Mouse (Mus musculus): ENCODE measurements around the gene Yju2. TPM values are rescaled to one million over a fixed set of nuclear protein-coding genes. Genes with fewer than 3 reads are reported as not detected.
A peak's percentile ranks its signal among the peaks of the same experiment; 100 is the strongest.

Yju2 gene
- polyA plus RNA-seq, 1 experiment from 2014 or later, result 19.3 TPM

GRCm38 (mm10) chr17:55949400-55949799, 9.5 kb upstream of the Yju2 start, which contains the start of gene Zfp119b:
Zfp119b (minus strand) TSS chr17:55949500.
- Histone ChIP-seq H3K4me1 (ENCODE audit: control insufficient read depth, insufficient read depth, low read length) (peaks cover 3% of the 10 kb centered on the region), H3K4me3 (ENCODE audit: low read length) (no peak within 1 kb of the TSS), H3K9ac (ENCODE audit: low read length) (no peak within 1 kb of the TSS), H3K9me3 (replicated peaks; ENCODE audit: control insufficient read depth, low read length) (no peaks in the 10 kb centered on the region), H3K27ac (ENCODE audit: low read length) (no peak within 1 kb of the TSS), H3K27me3 (ENCODE audit: control insufficient read depth, insufficient read depth, low read length) (peaks cover 7% of the 10 kb centered on the region), H3K36me3 (ENCODE audit: control insufficient read depth, insufficient read depth) (no peaks in the 10 kb centered on the region), H3K4me2 (ENCODE audit: low read depth, low read length) (no peak within 1 kb of the TSS)
- ATAC-seq (replicated peaks; ENCODE audit: extremely low read depth, insufficient read depth, low FRiP score), result no peak
- 85% methylated on average over 2 of the region's 2 CpGs for WGBS

- no peak for ATAC-seq (replicated peaks; ENCODE audit: extremely low read depth, insufficient read depth, low FRiP score)
- H3K4me3 ChIP-seq (ENCODE audit: low read length), result no peak overlapping the region
- 77% methylated on average over 9 of the region's 9 CpGs for WGBS
- H3K4me1 ChIP-seq (ENCODE audit: control insufficient read depth, insufficient read depth, low read length), result peaks cover 2% of the 10 kb centered on the region
- H3K27ac ChIP-seq (ENCODE audit: low read length), result no peak overlapping the region
- no peaks in the 10 kb centered on the region for H3K36me3 ChIP-seq (ENCODE audit: control insufficient read depth, insufficient read depth)
- no peak overlapping the region for H3K4me2 ChIP-seq (ENCODE audit: low read depth, low read length)
- H3K9me3 ChIP-seq (replicated peaks; ENCODE audit: control insufficient read depth, low read length), result no peaks in the 10 kb centered on the region
- H3K27me3 ChIP-seq (ENCODE audit: control insufficient read depth, insufficient read depth, low read length), result peaks cover 18% of the 10 kb centered on the region
- no peak overlapping the region for H3K9ac ChIP-seq (ENCODE audit: low read length)
Measured at GRCm38 (mm10) chr17:55950601-55951000, 8.3 kb upstream of the Yju2 start.

- no peak overlapping the region for H3K4me3 ChIP-seq (ENCODE audit: low read length)
- no peak overlapping the region for H3K9ac ChIP-seq (ENCODE audit: low read length)
- no peak overlapping the region for H3K27ac ChIP-seq (ENCODE audit: low read length)
- H3K4me1 ChIP-seq (ENCODE audit: control insufficient read depth, insufficient read depth, low read length), result peaks cover 5% of the 10 kb centered on the region; the same call in 1 of the 2 replicates
- H3K9me3 ChIP-seq (replicated peaks; ENCODE audit: control insufficient read depth, low read length), result no peaks in the 10 kb centered on the region
- no peak overlapping the region for H3K4me2 ChIP-seq (ENCODE audit: low read depth, low read length)
- no peak for ATAC-seq (replicated peaks; ENCODE audit: extremely low read depth, insufficient read depth, low FRiP score)
- H3K36me3 ChIP-seq (ENCODE audit: control insufficient read depth, insufficient read depth), result no peaks in the 10 kb centered on the region
- H3K27me3 ChIP-seq (ENCODE audit: control insufficient read depth, insufficient read depth, low read length), result peaks cover 22% of the 10 kb centered on the region
Measured at GRCm38 (mm10) chr17:55952041-55952440, 6.9 kb upstream of the Yju2 start.

GRCm38 (mm10) chr17:55952447-55953027, 6.4 kb upstream of the Yju2 start, which contains the start of gene Ebi3:
Ebi3 (plus strand) TSS chr17:55952640.
- peaks cover 5% of the 10 kb centered on the region; the same call in 1 of the 2 replicates for H3K4me1 ChIP-seq (ENCODE audit: control insufficient read depth, insufficient read depth, low read length)
- no peaks in the 10 kb centered on the region for H3K36me3 ChIP-seq (ENCODE audit: control insufficient read depth, insufficient read depth)
- H3K4me3 ChIP-seq (ENCODE audit: low read length), result no peak within 1 kb of the TSS
- no peaks in the 10 kb centered on the region for H3K9me3 ChIP-seq (replicated peaks; ENCODE audit: control insufficient read depth, low read length)
- no peak for ATAC-seq (replicated peaks; ENCODE audit: extremely low read depth, insufficient read depth, low FRiP score)
- 61% methylated on average over 6 of the region's 6 CpGs for whole genome bisulfite sequencing
- no peak within 1 kb of the TSS for H3K27ac ChIP-seq (ENCODE audit: low read length)
- peaks cover 22% of the 10 kb centered on the region for H3K27me3 ChIP-seq (ENCODE audit: control insufficient read depth, insufficient read depth, low read length)
- H3K4me2 ChIP-seq (ENCODE audit: low read depth, low read length), result no peak within 1 kb of the TSS
- H3K9ac ChIP-seq (ENCODE audit: low read length), result no peak within 1 kb of the TSS

GRCm38 (mm10) chr17:55953751-55954150, 5.1 kb upstream of the Yju2 start:
- Histone ChIP-seq H3K36me3 (ENCODE audit: control insufficient read depth, insufficient read depth) (no peaks in the 10 kb centered on the region), H3K4me2 (ENCODE audit: low read depth, low read length) (no peak overlapping the region), H3K27me3 (ENCODE audit: control insufficient read depth, insufficient read depth, low read length) (peaks cover 22% of the 10 kb centered on the region), H3K4me1 (ENCODE audit: control insufficient read depth, insufficient read depth, low read length) (peaks cover 9% of the 10 kb centered on the region), H3K9me3 (replicated peaks; ENCODE audit: control insufficient read depth, low read length) (no peaks in the 10 kb centered on the region), H3K4me3 (ENCODE audit: low read length) (no peak overlapping the region), H3K27ac (ENCODE audit: low read length) (no peak overlapping the region), H3K9ac (ENCODE audit: low read length) (no peak overlapping the region)
- 70% methylated on average over 6 of the region's 6 CpGs for WGBS
- ATAC-seq (replicated peaks; ENCODE audit: extremely low read depth, insufficient read depth, low FRiP score), result no peak

DNA sequence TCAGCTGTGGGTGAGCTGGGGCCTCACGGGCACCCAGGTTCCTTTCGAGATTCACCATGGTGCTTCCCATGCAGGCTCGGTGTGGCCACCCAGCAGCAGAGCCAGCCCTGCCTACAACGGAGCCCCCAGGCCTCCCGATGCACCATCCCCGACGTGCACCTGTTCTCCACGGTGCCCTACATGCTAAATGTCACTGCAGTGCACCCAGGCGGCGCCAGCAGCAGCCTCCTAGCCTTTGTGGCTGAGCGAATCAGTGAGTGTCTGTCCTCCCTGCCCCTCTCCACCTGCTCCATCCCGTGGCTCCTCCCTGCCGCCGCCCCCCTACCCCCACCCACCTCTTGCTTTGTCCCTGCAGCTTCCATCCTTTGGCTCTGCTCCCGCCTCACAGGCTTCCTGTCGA, 4.7 kb upstream of the Yju2 start:
- WGBS, result 33% methylated on average over 16 of the region's 16 CpGs
- peaks cover 9% of the 10 kb centered on the region for H3K4me1 ChIP-seq (ENCODE audit: control insufficient read depth, insufficient read depth, low read length)
- no peak overlapping the region for H3K4me2 ChIP-seq (ENCODE audit: low read depth, low read length)
- no peak overlapping the region for H3K4me3 ChIP-seq (ENCODE audit: low read length)
- H3K9ac ChIP-seq (ENCODE audit: low read length), result no peak overlapping the region
- H3K36me3 ChIP-seq (ENCODE audit: control insufficient read depth, insufficient read depth), result no peaks in the 10 kb centered on the region
- no peaks in the 10 kb centered on the region for H3K9me3 ChIP-seq (replicated peaks; ENCODE audit: control insufficient read depth, low read length)
- ATAC-seq (replicated peaks; ENCODE audit: extremely low read depth, insufficient read depth, low FRiP score), result no peak
- no peak overlapping the region for H3K27ac ChIP-seq (ENCODE audit: low read length)
- H3K27me3 ChIP-seq (ENCODE audit: control insufficient read depth, insufficient read depth, low read length), result peaks cover 22% of the 10 kb centered on the region

DNA sequence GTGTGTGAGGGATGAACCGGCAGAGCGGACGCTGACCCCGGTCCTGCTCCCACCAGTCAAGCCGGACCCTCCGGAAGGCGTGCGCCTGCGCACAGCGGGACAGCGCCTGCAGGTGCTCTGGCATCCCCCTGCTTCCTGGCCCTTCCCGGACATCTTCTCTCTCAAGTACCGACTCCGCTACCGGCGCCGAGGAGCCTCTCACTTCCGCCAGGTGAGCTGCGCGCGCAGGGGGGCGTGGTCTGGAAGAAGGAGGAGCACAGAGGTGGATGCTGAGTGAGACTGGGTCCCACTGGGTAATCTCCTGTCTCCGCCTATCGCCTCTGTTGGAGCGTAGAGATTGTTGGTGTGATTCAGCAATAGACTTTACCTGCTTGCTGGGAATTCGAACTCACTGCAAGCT, 2.8 kb upstream of the Yju2 start:
- Histone ChIP-seq H3K4me2 (ENCODE audit: low read depth, low read length) (peak overlapping the region; percentile 64), H3K36me3 (ENCODE audit: control insufficient read depth, insufficient read depth) (0 out of 2 replicates have a peak, but pooled peaks cover 2% of the 10 kb centered on the region), H3K9me3 (replicated peaks; ENCODE audit: control insufficient read depth, low read length) (no peaks in the 10 kb centered on the region), H3K27me3 (ENCODE audit: control insufficient read depth, insufficient read depth, low read length) (peaks cover 22% of the 10 kb centered on the region), H3K27ac (ENCODE audit: low read length) (no peak overlapping the region), H3K9ac (ENCODE audit: low read length) (peak overlapping the region; percentile 37; the same call in 1 of the 2 replicates), H3K4me3 (ENCODE audit: low read length) (peak overlapping the region; percentile 48), H3K4me1 (ENCODE audit: control insufficient read depth, insufficient read depth, low read length) (peaks cover 14% of the 10 kb centered on the region)
- no peak for ATAC-seq (replicated peaks; ENCODE audit: extremely low read depth, insufficient read depth, low FRiP score)
- 1% methylated on average over 26 of the region's 26 CpGs for WGBS

GRCm38 (mm10) chr17:55956591-55956990, 2.3 kb upstream of the Yju2 start:
- Histone ChIP-seq H3K9me3 (replicated peaks; ENCODE audit: control insufficient read depth, low read length) (no peaks in the 10 kb centered on the region), H3K4me1 (ENCODE audit: control insufficient read depth, insufficient read depth, low read length) (peaks cover 14% of the 10 kb centered on the region), H3K4me2 (ENCODE audit: low read depth, low read length) (peak overlapping the region; percentile 64), H3K4me3 (ENCODE audit: low read length) (peak overlapping the region; percentile 48), H3K27me3 (ENCODE audit: control insufficient read depth, insufficient read depth, low read length) (peaks cover 22% of the 10 kb centered on the region), H3K9ac (ENCODE audit: low read length) (no peak overlapping the region), H3K27ac (ENCODE audit: low read length) (no peak overlapping the region), H3K36me3 (ENCODE audit: control insufficient read depth, insufficient read depth) (peaks cover 3% of the 10 kb centered on the region; the same call in 1 of the 2 replicates)
- ATAC-seq (replicated peaks; ENCODE audit: extremely low read depth, insufficient read depth, low FRiP score), result no peak
- 36% methylated on average over 6 of the region's 6 CpGs for WGBS

DNA sequence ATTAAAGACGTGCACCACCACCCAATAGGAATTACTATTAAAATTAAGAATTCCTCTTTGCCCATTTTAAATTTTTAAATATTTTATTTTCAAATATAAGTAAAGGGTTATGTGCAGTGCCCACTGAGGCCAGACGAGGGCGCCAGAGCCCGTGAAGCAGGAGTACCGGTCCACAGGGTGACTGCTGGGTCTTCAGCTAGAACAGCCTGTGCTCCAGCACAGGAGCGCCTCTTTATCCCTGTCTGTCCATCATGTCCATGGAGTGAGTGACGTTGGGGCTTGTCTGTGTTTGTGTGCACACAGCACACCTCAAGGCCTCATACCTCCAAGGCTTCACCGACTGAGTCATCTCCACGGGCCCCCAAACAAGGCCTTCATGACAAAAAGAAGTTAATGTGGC, 1.7 kb upstream of the Yju2 start:
- peaks cover 14% of the 10 kb centered on the region for H3K4me1 ChIP-seq (ENCODE audit: control insufficient read depth, insufficient read depth, low read length)
- H3K4me2 ChIP-seq (ENCODE audit: low read depth, low read length), result no peak overlapping the region
- no peaks in the 10 kb centered on the region for H3K9me3 ChIP-seq (replicated peaks; ENCODE audit: control insufficient read depth, low read length)
- H3K9ac ChIP-seq (ENCODE audit: low read length), result no peak overlapping the region
- H3K4me3 ChIP-seq (ENCODE audit: low read length), result no peak overlapping the region
- WGBS, result 14% methylated on average over 9 of the region's 9 CpGs
- no peak overlapping the region for H3K27ac ChIP-seq (ENCODE audit: low read length)
- H3K36me3 ChIP-seq (ENCODE audit: control insufficient read depth, insufficient read depth), result peaks cover 9% of the 10 kb centered on the region
- no peak for ATAC-seq (replicated peaks; ENCODE audit: extremely low read depth, insufficient read depth, low FRiP score)
- peaks cover 22% of the 10 kb centered on the region for H3K27me3 ChIP-seq (ENCODE audit: control insufficient read depth, insufficient read depth, low read length)
